Mouse (Mus musculus): ENCODE results near the gene Lrfn4.
"Not testable (repeated sequence)": the region's sequence is repeated elsewhere in the genome, so short reads cannot be mapped to it uniquely, and the experiment has no call there.

Lrfn4 gene

DNA sequence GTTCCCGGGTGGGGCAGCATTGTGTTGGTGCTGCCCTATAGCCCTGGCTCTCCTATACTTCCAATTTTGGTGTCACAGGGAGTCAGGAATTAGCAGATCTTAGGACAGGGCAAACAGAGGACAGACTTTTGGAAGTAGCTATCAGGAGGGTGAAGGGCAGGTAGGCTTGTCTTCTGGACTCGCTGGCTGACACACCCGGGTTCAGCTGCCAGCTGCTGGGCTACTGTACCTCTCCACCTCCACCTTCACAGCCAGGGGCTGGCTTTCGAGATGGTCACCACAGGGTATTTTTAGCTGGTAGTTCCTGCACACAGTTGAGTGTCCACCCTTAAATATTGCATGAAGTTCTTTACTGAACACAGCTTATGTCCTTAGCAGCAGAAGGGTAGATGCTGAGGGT is 7.0 kb downstream of the Lrfn4 start:
- no peak for DNase-seq

DNA sequence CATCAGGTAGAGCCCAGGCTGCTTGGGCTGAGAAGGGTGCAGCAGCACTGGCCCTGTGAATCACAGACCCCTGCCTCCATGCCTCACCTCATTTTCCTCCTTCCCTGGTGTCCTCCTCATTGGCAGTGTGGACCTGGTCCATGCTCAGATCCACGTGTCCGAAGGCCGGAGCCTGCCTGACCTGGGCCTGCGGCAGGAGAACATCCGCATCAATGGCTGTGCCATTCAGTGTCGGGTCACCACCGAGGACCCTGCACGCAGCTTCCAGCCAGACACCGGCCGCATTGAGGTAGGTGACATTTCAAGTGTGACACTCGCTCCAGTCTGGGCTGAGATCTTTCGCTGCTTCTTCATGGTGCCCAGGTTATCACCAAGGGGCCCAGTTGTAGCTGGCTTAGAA is 8.1 kb downstream of the Lrfn4 start:
- no peak for DNase-seq

DNA sequence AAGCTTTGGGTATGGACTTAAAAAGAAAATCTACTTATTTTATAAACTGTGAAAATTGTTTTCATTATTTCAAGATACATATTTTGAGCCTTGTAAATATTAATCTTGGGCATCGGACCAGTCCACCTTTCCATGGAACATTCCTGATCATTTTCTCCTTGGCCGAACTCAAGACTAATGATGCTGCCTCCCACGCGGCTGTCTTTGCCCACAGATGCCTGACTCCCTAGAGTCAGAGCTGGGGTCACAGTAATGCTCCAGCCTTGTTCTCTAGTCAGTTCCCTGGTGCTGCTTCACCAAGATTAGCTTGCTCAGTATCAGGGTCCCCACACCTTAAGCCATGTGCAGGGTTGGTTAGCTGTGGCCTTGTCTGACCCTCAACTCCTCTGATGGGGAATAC is 9.8 kb downstream of the Lrfn4 start:
- DNase-seq = no peak

DNA sequence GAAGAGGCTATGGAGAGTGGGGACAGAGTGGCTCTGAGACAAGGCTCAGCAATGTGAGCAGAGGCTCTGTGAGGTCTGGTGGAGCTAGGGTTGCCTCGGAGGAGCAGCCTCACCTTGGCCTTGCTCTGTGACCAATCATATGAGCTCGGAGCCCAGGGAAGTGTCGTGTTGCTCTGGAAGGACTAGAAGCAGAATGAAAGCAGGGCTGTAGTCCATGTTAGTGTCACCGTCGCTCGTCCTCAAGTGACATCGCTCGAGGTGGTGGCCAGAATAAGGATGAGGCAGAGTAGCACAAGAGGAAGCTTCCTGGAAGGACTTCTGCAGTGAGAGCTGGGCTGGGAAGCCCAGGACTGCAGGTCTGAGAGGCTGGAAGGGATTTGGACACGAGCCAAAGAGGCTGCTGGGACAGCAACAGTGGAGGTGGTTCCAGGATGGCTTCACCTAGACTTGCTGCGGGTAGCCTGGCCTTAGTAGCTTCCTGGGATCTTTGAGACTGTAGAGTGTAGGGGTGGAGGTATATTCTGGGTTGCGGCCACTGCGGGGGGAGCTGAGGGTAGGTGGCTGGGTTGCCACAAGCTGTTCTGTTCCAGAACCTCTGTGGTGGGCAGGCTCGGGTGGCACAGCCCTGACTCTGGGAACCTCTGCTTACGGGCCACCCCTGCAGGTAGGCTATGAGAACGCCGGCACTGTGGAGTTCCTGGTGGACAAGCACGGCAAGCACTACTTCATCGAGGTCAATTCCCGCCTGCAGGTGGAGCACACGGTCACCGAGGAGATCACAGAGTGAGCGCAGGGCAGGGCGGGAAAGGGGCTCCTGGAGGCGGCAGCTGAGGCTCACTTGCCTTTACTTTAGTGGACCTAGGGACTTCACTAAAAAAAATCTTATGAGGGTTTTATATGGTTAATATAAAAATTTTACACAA is 11.4 kb downstream of the Lrfn4 start:
- no peak for DNase-seq

DNA sequence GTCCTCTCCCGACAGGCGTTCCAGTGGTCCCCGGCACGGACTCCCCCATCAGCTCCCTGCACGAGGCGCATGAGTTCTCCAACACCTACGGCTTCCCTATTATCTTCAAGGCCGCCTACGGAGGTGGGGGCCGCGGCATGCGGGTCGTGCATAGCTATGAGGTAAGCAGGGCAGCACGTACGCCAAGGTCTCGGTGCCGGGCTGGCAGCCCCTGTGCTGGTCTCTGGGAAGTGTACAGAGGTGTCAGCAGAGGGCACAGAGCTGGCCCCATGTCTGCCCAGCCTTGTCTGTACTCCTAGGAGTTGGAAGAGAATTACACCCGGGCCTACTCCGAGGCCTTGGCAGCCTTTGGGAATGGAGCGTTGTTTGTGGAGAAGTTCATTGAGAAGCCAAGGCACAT is 13.0 kb downstream of the Lrfn4 start:
- DNase-seq = no peak

DNA sequence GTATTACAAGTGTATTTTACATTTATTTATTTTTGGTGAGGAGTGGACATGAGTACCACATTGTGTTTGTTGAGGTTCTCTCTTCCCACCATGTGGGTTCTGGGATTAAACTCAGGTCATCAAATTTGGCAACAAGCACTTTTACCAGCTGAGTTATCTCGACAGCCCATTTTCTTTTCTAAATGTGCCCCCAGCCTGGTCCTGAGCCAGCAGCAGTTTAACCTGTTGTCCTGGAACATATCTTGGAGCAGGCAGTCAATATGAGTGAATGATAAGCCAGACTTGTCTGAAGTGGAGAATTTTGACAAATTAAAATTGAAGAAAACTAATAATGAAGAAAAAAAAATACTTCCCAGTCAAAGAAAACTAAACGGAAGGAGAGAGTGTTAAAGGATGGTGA is 19.4 kb downstream of the Lrfn4 start:
- no peak for DNase-seq

DNA sequence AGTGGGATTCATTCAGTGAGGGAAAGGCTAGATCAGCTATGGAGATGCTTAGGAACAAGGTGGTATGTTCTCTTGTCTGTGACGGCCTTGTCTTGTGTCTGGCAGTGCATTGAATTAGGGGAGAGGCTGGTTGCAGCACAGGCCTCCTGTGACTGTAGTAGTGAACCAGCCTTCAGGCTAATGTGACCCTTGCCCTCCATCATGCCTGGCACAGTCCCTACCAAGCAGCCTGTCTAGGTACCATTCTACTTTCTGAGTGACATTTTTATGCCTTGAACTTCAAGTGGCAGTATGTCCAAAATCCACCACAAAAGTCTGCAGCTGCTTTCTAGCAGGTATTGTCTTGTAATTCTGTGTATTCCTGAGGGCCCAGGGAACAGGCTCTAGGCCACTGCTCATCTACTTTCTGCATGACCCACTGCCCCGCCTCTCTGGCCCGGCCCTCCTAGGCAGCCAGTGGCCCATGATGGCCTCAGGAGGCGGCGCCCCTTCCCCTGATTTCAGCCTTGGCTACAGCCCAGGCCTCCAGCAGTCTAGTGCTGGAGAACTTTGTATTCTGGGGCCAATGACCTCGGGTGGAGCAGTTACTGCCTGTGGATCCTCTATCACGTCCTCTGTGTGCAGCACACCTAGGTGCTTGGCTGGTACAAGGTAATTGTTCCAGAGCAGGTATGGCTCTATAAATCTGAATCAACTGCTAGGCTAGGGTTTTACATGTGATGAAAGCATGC is 21.5 kb downstream of the Lrfn4 start:
- DNase-seq = no peak

DNA sequence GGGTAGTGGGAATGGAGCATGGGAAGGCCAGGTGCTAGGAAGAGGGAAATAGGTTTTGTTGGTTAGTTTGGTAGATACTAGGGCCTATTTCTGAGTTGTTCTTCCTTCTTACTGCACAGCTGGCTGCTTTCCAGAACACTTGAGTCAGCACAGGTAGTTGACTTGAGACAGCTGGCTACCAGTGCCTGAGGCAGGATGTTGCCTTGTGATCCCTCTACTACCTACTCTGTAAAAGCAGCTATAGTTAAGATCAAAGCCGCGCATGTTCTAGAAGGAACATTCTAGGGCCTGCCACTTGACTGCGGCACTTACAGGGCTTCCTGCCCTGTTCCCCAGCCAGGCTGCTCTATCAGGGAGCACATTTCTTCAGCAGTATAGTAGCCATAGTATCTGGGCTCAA is 25.4 kb downstream of the Lrfn4 start:
- no peak for DNase-seq

DNA sequence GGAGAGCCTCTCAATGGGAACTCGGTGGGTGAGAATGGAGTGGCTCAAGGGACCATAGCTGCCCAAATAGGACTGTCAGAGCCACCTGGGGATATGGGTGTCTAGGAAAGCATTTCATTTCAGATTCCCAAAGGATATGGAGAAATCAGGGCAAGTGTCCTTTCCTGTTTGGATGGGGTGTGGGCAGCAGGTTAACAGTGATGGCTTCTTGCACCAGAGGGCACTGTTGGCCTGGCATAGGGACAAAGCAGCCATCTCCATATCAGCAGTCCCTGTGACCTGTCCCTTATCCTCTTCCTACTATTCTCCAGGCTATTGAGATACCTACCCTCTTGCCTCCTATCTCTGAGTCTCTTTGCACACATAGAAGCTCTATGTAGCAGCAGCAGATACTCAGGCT is 26.4 kb downstream of the Lrfn4 start:
- DNase-seq = no peak

DNA sequence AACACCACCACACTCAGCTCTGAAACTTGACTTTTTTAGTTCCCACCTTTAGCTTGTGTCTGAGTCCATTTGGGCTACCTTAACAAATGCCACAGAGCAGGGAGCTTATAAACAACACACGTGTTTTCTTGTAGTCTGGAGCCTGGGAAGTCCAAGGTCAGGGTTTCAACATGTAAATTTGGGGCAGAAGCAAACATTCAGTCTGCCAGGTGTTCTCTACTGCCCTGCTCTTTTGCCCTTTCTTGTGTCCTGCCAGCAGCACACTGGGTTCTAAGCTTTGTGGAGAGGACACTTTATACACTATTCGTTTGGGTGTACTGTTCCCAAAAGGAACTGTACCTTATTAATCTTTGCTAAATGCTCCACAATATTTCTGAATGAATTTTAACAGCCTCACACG is 27.0 kb downstream of the Lrfn4 start:
- DNase-seq = no peak

DNA sequence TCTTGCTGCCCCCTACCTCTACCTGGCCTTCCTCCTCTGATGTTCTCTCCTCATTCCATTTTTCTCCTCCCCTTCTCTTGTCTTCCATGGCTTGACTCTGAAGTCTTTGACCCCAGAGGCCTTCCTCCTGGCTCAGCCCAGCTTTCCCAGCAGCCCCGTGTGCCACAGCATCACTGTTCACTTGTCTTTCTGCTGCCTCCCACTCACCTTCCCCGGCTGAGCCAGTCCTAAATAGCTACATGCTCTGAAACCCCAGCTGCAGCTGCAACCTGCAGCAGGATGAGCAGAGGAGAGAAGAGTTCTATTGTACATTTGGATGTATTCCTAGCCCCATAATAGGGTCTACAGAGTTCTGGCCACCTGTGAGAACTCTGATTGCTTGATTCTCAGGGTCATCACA is 28.0 kb downstream of the Lrfn4 start:
- DNase-seq = no peak

DNA sequence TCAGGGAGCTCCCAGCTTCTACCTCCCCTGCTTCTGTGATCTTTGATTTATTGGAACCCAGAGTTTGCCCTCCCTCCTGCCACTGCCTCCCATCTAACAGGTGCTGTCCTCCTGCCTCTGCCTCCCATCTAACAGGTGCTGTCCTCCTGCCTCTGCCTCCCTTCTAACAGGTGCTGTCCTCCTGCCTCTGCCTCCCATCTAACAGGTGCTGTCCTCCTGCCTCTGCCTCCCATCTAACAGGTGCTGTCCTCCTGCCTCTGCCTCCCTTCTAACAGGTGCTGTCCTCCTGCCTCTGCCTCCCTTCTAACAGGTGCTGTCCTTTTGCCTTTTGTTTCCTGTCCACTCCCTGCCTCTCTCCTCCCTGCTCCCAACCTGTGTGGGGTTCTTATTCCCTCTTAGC is 28.7 kb downstream of the Lrfn4 start:
- DNase-seq = not testable (repeated sequence)

DNA sequence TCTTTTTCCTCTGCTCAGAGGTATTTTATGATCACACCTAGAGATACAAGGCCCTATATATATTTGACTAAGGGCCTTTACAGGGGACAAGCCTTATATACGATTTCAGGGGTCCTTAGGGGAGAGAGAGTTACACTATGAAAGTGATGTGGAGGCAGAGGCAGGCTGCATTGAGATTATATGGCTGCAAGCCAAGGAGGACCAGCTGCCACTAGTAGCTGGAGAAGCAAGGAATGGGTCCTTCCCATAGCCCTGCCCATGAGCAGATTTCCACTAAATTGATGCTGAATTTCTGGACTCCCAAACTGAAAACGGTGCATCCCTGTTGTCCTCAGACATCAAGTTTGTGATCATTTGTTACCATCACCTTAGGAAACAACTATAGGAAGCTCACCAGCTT is 31.6 kb downstream of the Lrfn4 start:
- no peak for DNase-seq

DNA sequence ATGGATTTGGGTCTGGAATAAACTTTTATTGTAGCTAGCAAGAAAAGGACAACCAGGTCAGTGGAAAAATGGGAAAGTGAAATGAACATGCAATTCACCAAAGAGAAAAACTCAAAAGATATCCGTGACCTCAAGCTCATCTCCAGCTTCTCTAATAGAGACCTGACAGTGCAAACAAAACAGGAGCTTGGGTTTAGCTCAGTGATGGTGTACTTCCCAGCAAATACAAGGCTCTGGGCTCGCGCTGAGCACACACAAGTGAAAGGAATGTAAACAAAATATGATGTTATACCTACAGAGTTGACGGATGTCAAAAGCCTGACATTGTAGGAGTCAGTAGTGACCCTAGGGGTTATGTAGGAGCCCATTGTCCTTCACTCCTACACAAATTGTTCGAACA is 36.2 kb downstream of the Lrfn4 start:
- no peak for DNase-seq

DNA sequence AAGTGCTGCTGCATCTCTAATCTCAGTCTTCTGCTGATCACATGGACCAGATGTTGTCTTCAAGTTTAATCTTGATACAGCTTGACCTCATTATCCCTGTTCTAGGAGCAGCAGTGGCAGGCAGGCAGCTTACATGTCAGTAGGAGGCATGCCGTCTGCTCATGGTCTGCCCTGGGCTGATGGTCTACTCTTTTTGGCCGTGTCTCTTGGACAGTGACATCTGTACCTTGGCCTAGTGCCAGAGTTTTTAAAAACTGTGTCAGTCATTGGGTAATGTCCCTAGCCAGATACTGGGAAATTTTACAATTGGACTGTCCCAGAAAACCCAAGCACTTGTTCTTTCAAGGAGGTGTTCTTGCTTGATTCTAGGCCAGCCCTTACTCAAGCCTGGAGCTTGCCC is 36.7 kb downstream of the Lrfn4 start:
- DNase-seq = no peak

DNA sequence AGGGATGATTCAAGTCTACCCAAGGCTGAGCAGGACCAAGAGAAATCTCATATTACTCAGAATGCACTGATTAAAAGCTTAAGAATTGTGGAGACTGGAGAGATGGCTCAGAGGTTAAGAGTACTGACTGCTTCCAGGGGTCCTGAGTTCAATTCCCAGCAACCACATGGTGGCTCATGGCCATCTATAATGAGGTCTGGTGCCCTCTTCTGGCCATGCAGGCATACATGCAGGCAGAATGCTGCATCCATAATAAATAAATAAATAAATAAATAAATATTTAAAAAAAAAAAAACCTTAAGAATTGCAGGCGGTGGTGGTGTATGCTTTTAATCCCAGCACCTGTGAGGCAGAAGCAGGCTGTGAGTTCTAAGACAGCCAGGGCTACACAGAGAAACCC is 42.2 kb downstream of the Lrfn4 start:
- DNase-seq = no peak

DNA sequence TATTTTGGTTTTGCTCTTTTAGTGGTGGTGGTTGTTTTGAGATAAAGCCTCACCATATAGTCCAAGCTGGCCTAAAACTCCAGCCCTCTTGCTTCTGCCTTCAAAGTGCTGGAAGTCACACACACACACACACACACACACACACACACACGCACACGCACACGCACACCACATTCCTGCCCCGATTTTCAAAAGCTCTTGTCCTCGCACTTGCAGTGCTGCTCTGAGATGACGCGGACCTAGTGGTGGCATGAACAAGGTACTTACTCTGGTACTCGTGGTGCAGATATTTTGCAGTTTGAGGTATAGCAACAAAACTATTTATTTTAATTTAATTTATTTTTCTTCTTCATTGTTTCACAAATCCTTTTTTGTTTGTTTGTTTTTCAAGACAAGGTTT is 43.0 kb downstream of the Lrfn4 start:
- DNase-seq = no peak

DNA sequence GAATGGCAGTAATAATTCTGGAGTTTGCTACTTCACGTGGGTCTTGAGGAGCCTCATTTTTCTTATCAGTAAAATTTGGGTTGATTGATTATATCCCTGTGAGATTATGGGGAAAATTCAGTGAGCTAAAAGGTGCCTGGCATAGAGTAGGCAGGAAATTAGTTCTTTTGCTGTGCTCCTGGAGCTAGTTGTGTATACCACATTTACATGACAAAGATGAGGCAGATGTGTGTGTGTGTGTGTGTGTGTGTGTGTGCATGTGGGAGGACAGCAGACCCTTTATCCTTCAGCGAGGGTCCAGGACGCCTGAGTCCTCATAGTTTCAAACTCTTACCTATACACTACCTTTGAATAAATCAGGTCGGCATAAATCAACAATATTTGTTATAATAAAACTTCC is 43.4 kb downstream of the Lrfn4 start:
- DNase-seq = no peak

DNA sequence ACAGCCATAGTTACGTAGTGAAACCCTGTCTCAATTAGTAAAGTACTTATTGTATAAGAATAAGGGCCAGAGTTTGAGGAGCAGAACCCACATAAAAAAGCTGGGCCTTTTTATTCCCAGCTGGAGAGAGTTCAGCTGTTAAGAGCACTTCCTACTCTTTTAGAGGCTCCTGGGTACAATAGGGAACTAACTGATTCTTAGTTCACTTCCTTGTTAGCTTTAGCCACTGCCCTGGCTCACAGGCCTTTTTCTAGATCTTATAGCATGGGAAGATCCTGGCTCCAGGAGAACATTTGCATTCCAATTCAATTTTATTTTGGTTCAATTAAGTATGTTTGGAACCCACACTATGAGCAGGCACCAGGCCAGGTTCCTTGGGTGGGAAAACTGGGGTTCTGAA is 43.8 kb downstream of the Lrfn4 start:
- no peak for DNase-seq

DNA sequence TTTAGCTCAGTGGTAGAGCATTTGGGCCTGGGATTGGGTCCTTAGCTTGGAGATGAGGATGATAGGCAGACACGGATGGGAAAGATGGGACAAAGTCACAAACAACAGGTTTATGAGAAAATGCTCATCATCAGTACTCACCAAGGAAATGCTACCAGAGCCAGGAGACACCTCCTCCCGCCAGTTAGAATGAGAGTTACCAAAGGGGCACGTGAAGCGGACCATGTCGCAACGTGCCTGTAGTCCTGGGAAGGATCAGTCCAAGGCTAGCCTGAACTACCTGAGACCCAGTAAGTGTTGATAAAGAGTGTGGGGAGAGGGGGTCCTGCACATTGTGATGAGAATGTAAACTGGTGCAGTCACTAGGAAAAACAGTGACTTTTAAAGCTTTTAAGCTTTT is 44.7 kb downstream of the Lrfn4 start:
- no peak for DNase-seq

DNA sequence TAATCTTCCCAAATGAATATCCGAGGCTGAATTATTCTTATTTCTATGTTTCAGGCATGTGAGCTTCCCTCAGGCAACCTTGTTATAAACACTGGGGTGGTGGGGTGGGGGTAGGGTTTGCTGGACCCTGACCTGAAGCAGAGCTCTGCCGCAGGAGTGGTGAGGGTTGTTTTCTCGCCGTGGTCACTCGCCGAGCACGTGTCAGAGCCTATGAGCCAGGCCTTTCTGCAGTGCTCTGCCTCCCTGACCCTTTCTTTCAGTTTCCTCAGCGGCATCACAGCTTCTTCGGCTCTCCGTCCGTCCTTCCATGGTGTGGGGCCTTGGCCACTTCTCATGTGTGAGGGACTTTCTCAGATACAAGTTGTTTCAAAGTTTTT is 45.2 kb downstream of the Lrfn4 start:
- no peak for DNase-seq

DNA sequence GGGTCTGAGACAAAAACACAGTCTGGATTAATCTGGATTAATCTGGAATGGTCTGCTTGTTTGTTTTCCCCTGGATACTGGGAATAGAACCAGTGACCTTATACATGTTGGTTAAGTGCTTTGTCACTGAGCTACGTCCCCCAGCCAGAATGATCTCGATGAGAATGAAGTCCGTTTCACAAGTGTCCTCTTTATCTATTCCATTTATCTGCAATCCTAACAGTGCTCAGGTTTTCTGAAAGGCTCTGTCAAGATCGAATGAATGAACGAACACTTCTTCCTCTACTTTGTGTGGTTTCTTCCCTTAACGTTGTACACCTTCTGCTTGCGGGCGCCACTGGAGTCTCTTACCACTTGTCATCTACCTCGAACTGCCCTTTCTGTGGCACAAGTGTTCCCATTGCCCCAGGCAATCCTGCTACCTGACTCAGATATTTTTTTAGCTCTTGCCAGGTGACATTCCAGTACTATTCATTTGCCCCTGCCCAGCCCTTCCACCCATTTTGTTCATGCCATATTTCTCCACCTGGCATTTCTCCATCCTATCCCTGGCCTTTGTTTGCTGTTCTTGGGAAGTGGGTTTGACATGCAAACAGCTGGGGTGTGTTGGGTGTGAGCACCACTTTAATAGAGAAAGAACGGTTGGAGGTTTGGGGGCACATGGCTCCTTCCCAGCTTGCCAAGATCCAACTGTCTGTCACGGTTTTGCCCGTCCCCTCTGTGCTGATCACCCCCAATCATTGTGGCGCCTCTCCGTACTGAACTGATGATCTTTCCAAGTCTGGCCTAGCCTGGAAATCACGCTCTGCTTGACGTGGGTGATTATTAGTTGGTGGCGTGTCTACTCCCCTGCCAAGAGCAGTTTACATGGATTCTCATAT is 45.9 kb downstream of the Lrfn4 start:
- no peak for DNase-seq

DNA sequence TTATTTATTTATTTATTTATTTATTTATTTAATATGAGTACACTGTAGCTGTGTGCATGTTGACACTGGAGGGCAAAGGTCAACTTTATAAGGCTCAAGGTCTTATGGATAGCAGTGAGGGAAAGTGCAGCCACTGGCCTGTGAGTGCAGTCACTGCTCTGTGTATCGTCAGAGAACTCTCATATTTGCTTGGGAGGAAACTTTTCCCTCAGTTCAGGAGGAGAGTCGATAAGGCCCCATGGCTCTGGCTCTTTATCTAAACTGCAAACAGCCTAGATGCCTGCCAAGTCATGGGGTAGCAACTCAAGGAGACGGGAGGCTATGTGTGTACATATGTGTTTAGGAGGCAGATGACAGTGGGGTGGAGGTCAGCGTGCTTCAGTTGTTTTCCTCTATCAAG is 46.6 kb downstream of the Lrfn4 start:
- no peak for DNase-seq

DNA sequence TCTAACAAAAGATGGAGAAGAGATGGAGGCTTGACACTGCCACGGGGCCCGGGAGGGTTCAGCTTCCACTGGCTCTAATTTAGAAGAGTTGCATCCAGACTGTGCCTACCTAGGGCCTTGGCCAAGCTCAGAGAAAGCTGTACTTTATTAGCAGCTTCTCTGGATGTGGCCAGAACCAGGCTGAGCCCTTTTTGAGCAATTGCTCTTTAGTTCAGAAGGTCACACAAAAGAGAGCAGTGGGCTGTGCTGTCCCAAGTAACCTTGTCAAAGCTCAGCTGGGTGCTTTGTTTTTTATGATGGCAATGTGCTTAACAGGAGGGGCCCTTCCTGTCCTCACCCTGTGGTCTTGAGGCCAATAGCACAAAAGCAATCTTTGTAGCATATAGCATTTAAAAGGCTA is 47.8 kb downstream of the Lrfn4 start:
- DNase-seq = no peak
